Mouse (Mus musculus) heart, adult 11 months (tissue): ENCODE measurements around the gene Camkk1.

ENCODE experiments used
- DNase-seq: peaks from one replicate; pipeline ENCODE4 v3.0.0; 2022

Camkk1 gene

GRCm38 (mm10) chr11:73057701-73058100 is 38.9 kb downstream of the Camkk1 start:
- DNase-seq = no peak

GRCm38 (mm10) chr11:73059630-73060029 is 40.8 kb downstream of the Camkk1 start:
- DNase-seq = no peak

GRCm38 (mm10) chr11:73061413-73061812 is 42.6 kb downstream of the Camkk1 start:
- no peak for DNase-seq

- peak; percentile 85 for DNase-seq
Observed at GRCm38 (mm10) chr11:73071839-73072238, 53.0 kb downstream of the Camkk1 start.

GRCm38 (mm10) chr11:73076295-73076694 is 57.5 kb downstream of the Camkk1 start:
- DNase-seq = no peak

- peak; percentile 69 for DNase-seq
Observed at GRCm38 (mm10) chr11:73076733-73077132, 57.9 kb downstream of the Camkk1 start.

- no peak for DNase-seq
Observed at GRCm38 (mm10) chr11:73077211-73077720, 58.5 kb downstream of the Camkk1 start.

- DNase-seq = peak; percentile 79
Observed at GRCm38 (mm10) chr11:73078615-73079014, 59.8 kb downstream of the Camkk1 start.

GRCm38 (mm10) chr11:73080306-73080705 is 61.5 kb downstream of the Camkk1 start:
- DNase-seq = peak; percentile 86

- DNase-seq = no peak
Observed at GRCm38 (mm10) chr11:73084303-73084702, 65.5 kb downstream of the Camkk1 start.

GRCm38 (mm10) chr11:73084804-73085231 is 66.0 kb downstream of the Camkk1 start:
- DNase-seq = peak; percentile 91

- DNase-seq = peak; percentile 91
Observed at GRCm38 (mm10) chr11:73085391-73085790, 66.6 kb downstream of the Camkk1 start.

- DNase-seq = no peak
Observed at GRCm38 (mm10) chr11:73087700-73088480, 69.1 kb downstream of the Camkk1 start.

- DNase-seq = no peak
Observed at GRCm38 (mm10) chr11:73090283-73090682, 71.5 kb downstream of the Camkk1 start, which contains the start of gene Itgae. Gene Itgae, plus strand, starts transcription at chr11:73090583.

GRCm38 (mm10) chr11:73090826-73091225 is 72.0 kb downstream of the Camkk1 start:
- no peak for DNase-seq
